Mouse (Mus musculus) gastrocnemius, adult 2 months (tissue): ENCODE results near the gene Gipc3. TPM values are rescaled to one million over a fixed set of nuclear protein-coding genes. Genes with fewer than 3 reads are reported as not detected.

Experiments
- DNase-seq: peaks from one replicate; pipeline ENCODE4 v3.0.0; 2022
- H3K27ac ChIP-seq: fragments of 200-600 bp; 2 replicates; pipeline ENCODE4 v1.8.1; 2022; ENCODE audit warnings: mild to moderate bottlenecking
- H3K4me3 ChIP-seq: fragments of 200-600 bp; 2 replicates; pipeline ENCODE4 v1.8.1; 2022; ENCODE audit warnings: mild to moderate bottlenecking, moderate library complexity
- CTCF ChIP-seq: fragments of 200-600 bp; IDR thresholded peaks from 2 replicates; pipeline ENCODE4 v1.8.1; 2022; ENCODE audit warnings: antibody characterized with exemption, mild to moderate bottlenecking, moderate library complexity
- intact Hi-C: fragments of 180-260 bp; cut with DNase I; formaldehyde crosslinking; loops from one replicate; pipeline ENCODE4 v1.15.1; 2025
- total RNA-seq, 2 experiments: library from RNA; stranded (reverse); gene quantifications; 2 replicates each; pipeline ENCODE4 v1.2.3; 2021

The Gipc3 gene
- total RNA-seq, 2 experiments from 2014 or later, result 0.69 to 1.3 TPM

DNA sequence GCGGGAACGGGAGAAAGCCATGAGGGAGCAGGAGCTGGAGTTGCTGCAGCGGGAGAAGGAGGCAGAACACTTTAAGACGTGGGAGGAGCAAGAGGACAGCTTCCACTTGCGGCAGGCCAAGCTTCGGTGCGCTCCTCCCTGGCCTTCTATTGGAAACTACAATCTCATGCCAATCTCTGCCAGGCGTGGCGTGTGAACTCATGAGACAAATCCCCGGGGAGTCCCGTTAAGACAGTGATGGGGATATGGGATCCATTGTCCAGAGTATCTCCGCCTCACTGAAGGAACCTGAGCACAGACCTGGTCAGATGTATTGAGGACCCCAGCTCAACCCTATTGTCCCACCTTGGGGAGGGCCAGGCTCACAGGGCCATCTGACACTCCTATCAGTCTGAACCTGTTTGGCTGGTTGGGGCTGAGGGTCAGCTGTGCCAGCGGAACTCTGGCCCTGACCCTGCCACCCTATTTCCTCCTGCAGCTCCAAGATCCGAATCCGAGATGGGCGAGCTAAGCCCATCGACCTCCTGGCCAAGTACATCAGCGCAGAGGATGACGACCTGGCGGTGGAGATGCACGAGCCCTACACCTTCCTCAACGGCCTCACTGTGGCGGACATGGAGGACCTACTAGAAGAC is 19.8 kb downstream of the Gipc3 start:
- no peak overlapping the region for H3K4me3 ChIP-seq
- DNase-seq, result no peak

DNA sequence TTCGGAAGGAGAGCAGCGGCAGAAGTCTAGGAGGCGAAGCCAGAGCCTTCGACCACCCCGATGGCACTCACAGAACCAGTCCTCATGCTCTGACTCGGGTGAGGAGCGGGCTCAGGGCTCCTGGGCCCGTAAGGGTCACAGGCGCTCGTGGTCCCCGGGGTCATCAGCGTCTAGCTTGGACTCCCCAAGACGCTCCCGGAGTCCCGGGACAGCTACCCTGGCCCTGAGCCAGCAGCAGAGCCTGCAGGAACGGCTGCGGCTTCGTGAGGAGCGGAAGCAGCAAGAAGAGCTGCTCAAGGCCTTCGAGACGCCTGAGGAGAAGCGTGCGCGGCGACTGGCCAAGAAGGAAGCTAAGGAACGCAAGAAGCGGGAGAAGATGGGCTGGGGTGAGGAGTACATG is 20.6 kb downstream of the Gipc3 start:
- intact Hi-C loops, result loop anchor here (2.0 kb wide), 1 partner anchor 26 kb away; no protein-coding TSS in a partner anchor
- no peak for TF ChIP-seq CTCF
- no peak for DNase-seq
- peak overlapping the region; percentile 98 for H3K4me3 ChIP-seq
- H3K27ac ChIP-seq, result no peak overlapping the region

More for the DNA sequence above, 19.8 kb downstream of the Gipc3 start:
- H3K27ac ChIP-seq, result no peak overlapping the region
- no peak for TF ChIP-seq CTCF
- intact Hi-C loops, result loop anchor here (2.0 kb wide), 1 partner anchor 26 kb away; no protein-coding TSS in a partner anchor

DNA sequence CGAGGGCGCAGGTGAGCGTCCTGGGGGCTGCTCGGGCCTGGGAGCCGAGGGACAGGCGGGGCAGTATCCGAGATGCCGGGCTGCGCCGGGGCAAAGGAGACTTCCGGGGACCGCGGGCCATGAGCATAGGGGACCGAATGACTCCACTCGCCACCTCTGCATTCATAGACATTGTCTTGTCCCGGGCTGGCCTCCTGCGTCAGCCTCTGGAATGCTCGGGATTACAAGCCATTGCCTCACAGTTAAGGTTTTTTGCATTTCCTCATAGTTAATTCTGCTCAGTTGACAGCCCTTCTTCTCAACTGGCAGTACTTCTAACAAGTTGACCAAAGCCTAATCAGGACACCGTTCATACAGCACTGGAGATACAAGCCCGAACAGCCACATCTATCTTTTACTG is 21.6 kb downstream of the Gipc3 start:
- TF ChIP-seq CTCF, result no peak
- intact Hi-C loops, result no loop called here
- peak overlapping the region; percentile 98 for H3K27ac ChIP-seq
- no peak for DNase-seq
- peak overlapping the region; percentile 98 for H3K4me3 ChIP-seq

GRCm38 (mm10) chr10:81320550-81321347 is 22.3 kb downstream of the Gipc3 start, which contains the start of gene Cactin:
Cactin (plus strand) TSS chr10:81321103.
- Histone ChIP-seq H3K4me3 (peak within 1 kb of the TSS; percentile 98), H3K27ac (peak within 1 kb of the TSS; percentile 98)
- intact Hi-C loops, result no loop called here
- TF ChIP-seq CTCF, result peak; percentile 16; the same call in 1 of the 2 replicates
- peak; percentile 100 for DNase-seq

DNA sequence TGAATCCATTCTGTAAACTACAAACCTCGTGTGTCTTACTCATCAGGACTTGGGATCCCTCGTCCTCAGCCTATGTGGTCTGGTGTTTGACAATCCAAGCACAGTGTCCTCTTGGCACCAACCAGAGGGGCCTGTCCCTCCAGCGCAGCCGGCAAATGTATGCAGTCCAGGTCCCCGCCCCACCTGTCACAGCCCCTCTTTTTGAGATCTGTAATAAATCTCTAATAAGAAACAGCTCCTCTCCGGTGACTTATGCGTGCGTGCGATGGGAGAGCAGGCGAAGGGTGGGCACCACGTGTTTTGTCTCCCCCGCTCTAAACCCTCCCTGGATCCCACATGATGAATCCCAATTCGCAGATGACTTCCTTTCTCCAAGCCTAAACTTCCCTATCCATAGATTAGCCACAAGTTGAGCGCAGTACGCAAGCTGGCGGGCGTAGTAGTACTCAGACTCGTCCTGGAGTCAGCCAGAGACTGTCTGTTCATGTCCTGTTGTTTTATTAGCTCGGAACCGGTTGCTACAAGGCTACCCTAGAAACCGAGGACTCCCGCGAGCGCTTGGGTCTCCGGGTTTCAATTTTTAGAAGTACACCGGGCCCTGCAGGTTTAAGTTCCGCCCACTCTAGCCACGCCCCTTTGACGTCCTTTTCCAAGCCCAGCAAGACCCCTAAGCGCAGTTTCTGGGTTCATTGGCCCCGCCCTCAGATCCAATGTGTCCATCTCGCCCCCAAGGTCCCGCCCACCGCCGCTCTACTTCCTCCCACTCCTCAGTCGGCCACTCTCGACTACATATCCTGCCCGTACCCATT is 23.1 kb downstream of the Gipc3 start:
- DNase-seq, result no peak
- TF ChIP-seq CTCF, result no peak
- intact Hi-C loops, result loop anchor here (2.0 kb wide), 1 partner anchor 27 kb away; the partner anchor contains the start of gene Pip5k1c
- Histone ChIP-seq H3K4me3 (peak overlapping the region; percentile 98), H3K27ac (peak overlapping the region; percentile 98)

DNA sequence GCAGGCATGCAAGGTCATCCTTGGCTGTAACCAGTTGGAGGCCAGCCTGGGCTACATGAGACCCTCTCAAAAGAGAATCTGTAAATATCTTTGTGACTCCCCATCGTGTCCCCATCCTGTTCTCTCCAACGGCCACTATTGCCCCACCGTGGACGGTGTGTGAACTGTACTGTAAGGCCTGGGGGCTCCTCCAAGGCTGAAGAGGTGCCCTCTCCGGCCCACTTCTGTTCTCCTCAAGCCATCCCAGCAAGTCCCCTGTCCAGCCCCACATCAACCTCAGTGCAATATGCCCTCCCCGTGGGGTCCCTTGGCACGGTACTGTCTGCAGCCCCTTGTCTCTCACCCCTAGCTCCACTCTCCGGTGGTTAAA is 23.8 kb downstream of the Gipc3 start:
- intact Hi-C loops, result loop anchor here (2.0 kb wide), 1 partner anchor 27 kb away; the partner anchor contains the start of gene Pip5k1c
- no peak for DNase-seq
- peak; percentile 34; the same call in 1 of the 2 replicates for TF ChIP-seq CTCF
- H3K4me3 ChIP-seq, result peak overlapping the region; percentile 98
- H3K27ac ChIP-seq, result peak overlapping the region; percentile 98

GRCm38 (mm10) chr10:81318589-81319329 is 24.3 kb downstream of the Gipc3 start:
- intact Hi-C loops, result loop anchor here (2.0 kb wide), 1 partner anchor 26 kb away; the partner anchor contains the start of gene Pip5k1c
- DNase-seq, result peak; percentile 78
- peak overlapping the region; percentile 98 for H3K4me3 ChIP-seq
- peak overlapping the region; percentile 98 for H3K27ac ChIP-seq
- no peak for TF ChIP-seq CTCF

- TF ChIP-seq CTCF, result no peak
- Histone ChIP-seq H3K27ac (peak overlapping the region; percentile 24; the same call in 1 of the 2 replicates), H3K4me3 (peak overlapping the region; percentile 33)
- intact Hi-C loops, result no loop called here
- no peak for DNase-seq
Measured at GRCm38 (mm10) chr10:81317273-81317672, 25.8 kb downstream of the Gipc3 start.

DNA sequence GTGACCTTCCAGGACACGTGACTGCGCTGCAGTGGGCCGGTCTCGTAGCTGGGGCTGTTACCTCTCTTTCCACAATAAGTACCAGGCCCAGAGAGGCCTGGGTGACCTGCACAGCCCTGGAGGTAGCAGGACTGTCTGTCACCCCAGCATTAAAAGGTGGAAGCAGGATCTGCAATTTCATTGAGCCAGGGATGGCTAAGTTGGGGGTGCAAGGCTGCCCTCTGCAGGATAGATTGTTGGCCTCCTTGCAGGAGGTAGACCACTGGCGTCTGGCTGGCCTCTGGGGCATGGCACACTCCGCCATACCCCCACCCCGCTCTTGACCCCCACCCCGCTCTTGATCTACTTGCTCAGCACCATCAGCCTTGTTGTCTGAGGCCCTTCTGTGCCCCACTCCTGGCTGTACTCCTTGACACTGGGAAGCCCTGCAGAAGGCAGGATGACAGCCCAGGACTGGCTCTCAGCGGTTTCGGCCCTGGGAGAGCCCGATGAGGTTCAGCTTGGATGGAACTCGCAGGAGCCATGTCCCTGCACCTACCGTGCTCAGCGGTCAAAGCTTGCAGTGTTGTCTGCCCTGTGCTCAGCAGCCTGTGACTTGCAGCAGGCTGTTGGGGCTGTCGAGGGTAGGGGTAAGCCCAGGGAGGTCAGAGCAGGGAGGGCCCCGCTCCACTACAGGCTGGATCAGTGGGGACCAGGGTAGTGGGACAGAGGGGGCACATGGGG is 26.6 kb downstream of the Gipc3 start:
- no peak overlapping the region for H3K27ac ChIP-seq
- intact Hi-C loops, result no loop called here
- TF ChIP-seq CTCF, result peak; percentile 51
- DNase-seq, result no peak
- H3K4me3 ChIP-seq, result no peak overlapping the region; the same call in 1 of the 2 replicates

DNA sequence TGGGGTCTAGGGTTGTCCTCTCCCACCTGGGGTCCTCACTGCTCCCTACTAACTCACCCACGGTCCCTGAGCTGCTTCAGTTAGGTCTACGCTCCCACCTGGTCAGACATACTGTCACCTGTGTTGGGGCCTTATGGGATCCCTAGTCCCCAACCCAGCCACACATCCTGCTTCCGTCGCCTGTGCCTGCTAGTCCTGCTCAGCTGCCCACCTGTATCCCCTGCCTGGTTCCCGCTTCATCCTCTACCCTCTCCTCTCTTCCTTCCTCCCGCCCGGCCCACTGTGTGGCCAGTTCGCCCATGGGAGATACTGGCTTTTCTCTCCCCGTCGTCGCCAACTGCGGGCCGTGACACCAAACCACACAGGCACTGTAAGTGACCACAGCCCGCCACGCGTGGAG is 27.5 kb downstream of the Gipc3 start:
- intact Hi-C loops, result no loop called here
- no peak for TF ChIP-seq CTCF
- DNase-seq, result no peak
- H3K27ac ChIP-seq, result no peak overlapping the region
- H3K4me3 ChIP-seq, result no peak overlapping the region

DNA sequence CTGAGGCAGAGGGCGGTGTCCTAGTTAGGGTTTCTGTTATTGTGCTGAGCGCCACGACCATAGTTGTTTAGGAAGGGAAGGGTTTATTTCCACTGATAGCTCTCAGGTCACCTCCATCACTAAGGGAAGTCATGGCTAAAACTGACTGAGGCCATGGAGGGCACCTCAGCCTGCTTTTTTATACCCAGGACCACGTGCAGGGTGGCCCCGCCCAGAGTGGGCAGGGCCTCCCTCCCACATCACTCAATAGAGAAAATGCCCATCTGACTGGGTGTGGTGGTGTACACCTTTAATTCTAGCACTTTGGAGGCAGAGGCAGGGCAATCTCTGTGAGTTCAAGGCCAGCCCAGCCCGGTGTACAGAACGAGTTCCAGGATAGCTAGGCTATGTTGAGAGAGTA is 28.9 kb downstream of the Gipc3 start:
- Histone ChIP-seq H3K4me3 (no peak overlapping the region), H3K27ac (no peak overlapping the region)
- no peak for TF ChIP-seq CTCF
- DNase-seq, result no peak
- intact Hi-C loops, result no loop called here
